Mouse (Mus musculus): ENCODE measurements around the gene Cdc42ep2.

GRCm38 (mm10) chr19:5940656-5941055 is 16.0 kb upstream of the Cdc42ep2 start:
- TF ChIP-seq CTCF (conservative IDR thresholded peaks at IDR 0.05 in 1 of 2, IDR thresholded peaks at IDR 0.05 in 1 of 2; ENCODE audit: low read depth in 2 of 2, low read length in 2 of 2) (no peak), GABPA (IDR thresholded peaks at IDR 0.05; ENCODE audit: insufficient replicate concordance, low read depth, low read length) (no peak), CHD2 (IDR thresholded peaks at IDR 0.05; ENCODE audit: low read length) (no peak), POLR2A (IDR thresholded peaks at IDR 0.05; ENCODE audit: low read depth, low read length) (no peak), IRF4 (IDR thresholded peaks at IDR 0.05; ENCODE audit: low read depth, low read length) (no peak), RCOR1 (conservative IDR thresholded peaks at IDR 0.05; ENCODE audit: low read depth, low read length) (no peak), USF1 (IDR thresholded peaks at IDR 0.05; ENCODE audit: low read depth, low read length) (no peak), MAFK (IDR thresholded peaks at IDR 0.05; ENCODE audit: insufficient replicate concordance, low read length) (no peak), E2F4 (IDR thresholded peaks at IDR 0.05; ENCODE audit: insufficient replicate concordance, low read depth, low read length) (no peak), ZC3H11A (IDR thresholded peaks at IDR 0.05; ENCODE audit: low read depth, low read length) (no peak)
